Comparison of ENCODE assay signal across 9 mouse cellular contexts in genomic region chr14:62341887-62342642, GRCm38 (mm10). TPM values are rescaled to one million over a fixed set of nuclear protein-coding genes. Genes with fewer than 3 reads are reported as not detected.
DNase-seq lines count a peak whose midpoint lies in the region; ATAC-seq and TF ChIP-seq lines count a peak whose summit lies in the region.
"Had no signal": no experiment of that assay in that cellular context is flagged by ENCODE, and none has a peak within 500 bp of the region (broad histone marks: within the 10 kb centered on the region; RNA-seq: fewer than 3 reads in every experiment).

No protein-coding gene starts in this region.

- DNase-seq in heart, postnatal 36 days, result no peak
- DNase-seq in retina, postnatal 1 day, result peak; percentile 39
- DNase-seq in retina, embryonic 14.5 days (ENCODE audit: low spot score), result no peak
- DNase-seq in embryonic facial prominence, embryonic 14.5 days (ENCODE audit: low spot score), result no peak
- DNase-seq in liver, postnatal 0 days, result no peak
- DNase-seq in left cerebral cortex, adult 11 months (ENCODE audit: low spot score), result no peak
- DNase-seq in adipocyte (ENCODE audit: low spot score), result no peak
- DNase-seq: adrenal gland, postnatal 36 days had no signal

- TF ChIP-seq CTCF in liver, postnatal 0 days (IDR thresholded peaks at IDR 0.05; ENCODE audit: low read depth), result no peak

- peak overlapping the region; percentile 35 for H3K4me2 ChIP-seq in heart, embryonic 12.5 days
- no peak overlapping the region for H3K4me2 ChIP-seq in embryonic facial prominence, embryonic 14.5 days (ENCODE audit: low read depth, low read length)
- peak overlapping the region; percentile 49 for H3K4me2 ChIP-seq in liver, postnatal 0 days (ENCODE audit: low read depth, low read length)

- no peak for TF ChIP-seq EP300 in liver, postnatal 0 days (IDR thresholded peaks at IDR 0.05; ENCODE audit: low read depth)

- 48% methylated on average over 8 of the region's 8 CpGs for WGBS in heart, embryonic 12.5 days
- 54% methylated on average over 8 of the region's 8 CpGs for WGBS in embryonic facial prominence, embryonic 14.5 days
- WGBS in liver, postnatal 0 days (ENCODE audit: insufficient replicate concordance), result 62% methylated on average over 8 of the region's 8 CpGs

- H3K4me1 ChIP-seq in heart, embryonic 12.5 days (replicated peaks), result peaks cover 33% of the 10 kb centered on the region
- H3K4me1 ChIP-seq in embryonic facial prominence, embryonic 14.5 days (ENCODE audit: control insufficient read depth, insufficient read depth, low read length), result 0 out of 2 replicates have a peak, but pooled peaks cover 7% of the 10 kb centered on the region
- H3K4me1 ChIP-seq in liver, postnatal 0 days (ENCODE audit: insufficient read depth), result peaks cover 18% of the 10 kb centered on the region

- H3K4me3 ChIP-seq in heart, embryonic 12.5 days, result no peak overlapping the region
- H3K4me3 ChIP-seq in embryonic facial prominence, embryonic 14.5 days (ENCODE audit: low read depth, low read length), result no peak overlapping the region
- no peak overlapping the region for H3K4me3 ChIP-seq in liver, postnatal 0 days (ENCODE audit: low read depth, low read length)

- no peaks in the 10 kb centered on the region for H3K27me3 ChIP-seq in heart, embryonic 12.5 days (replicated peaks)
- H3K27me3 ChIP-seq in embryonic facial prominence, embryonic 14.5 days (replicated peaks; ENCODE audit: control insufficient read depth, insufficient read depth, low read length), result no peaks in the 10 kb centered on the region
- H3K27me3 ChIP-seq in liver, postnatal 0 days (ENCODE audit: insufficient read depth, low read length), result no peaks in the 10 kb centered on the region

- H3K9me3 ChIP-seq in heart, embryonic 12.5 days (replicated peaks), result no peaks in the 10 kb centered on the region
- no peaks in the 10 kb centered on the region for H3K9me3 ChIP-seq in embryonic facial prominence, embryonic 14.5 days (ENCODE audit: control insufficient read depth, low read length)
- H3K9me3 ChIP-seq in liver, postnatal 0 days (ENCODE audit: low read length), result no peaks in the 10 kb centered on the region

- intact Hi-C loops in heart, postnatal 36 days (cut with DNase I), result no loop called here

- H3K36me3 ChIP-seq in heart, embryonic 12.5 days, result peaks cover 4% of the 10 kb centered on the region
- no peaks in the 10 kb centered on the region for H3K36me3 ChIP-seq in embryonic facial prominence, embryonic 14.5 days (ENCODE audit: control insufficient read depth, insufficient read depth, low read length)
- H3K36me3 ChIP-seq in liver, postnatal 0 days (replicated peaks; ENCODE audit: insufficient read depth, low read length), result no peaks in the 10 kb centered on the region

- ATAC-seq in heart, embryonic 12.5 days (ENCODE audit: insufficient number of reproducible peaks, low FRiP score), result no peak
- ATAC-seq in embryonic facial prominence, embryonic 14.5 days (ENCODE audit: low read depth), result peak; percentile 41; the same call in 1 of the 2 replicates
- no peak for ATAC-seq in liver, postnatal 0 days

- peak overlapping the region; percentile 57 for H3K27ac ChIP-seq in heart, embryonic 12.5 days (ENCODE audit: poor library complexity, severe bottlenecking)
- peak overlapping the region; percentile 75 for H3K27ac ChIP-seq in embryonic facial prominence, embryonic 14.5 days (replicated peaks; ENCODE audit: low read depth, low read length)
- peak overlapping the region; percentile 55 for H3K27ac ChIP-seq in liver, postnatal 0 days (ENCODE audit: low read depth)

- peak overlapping the region; percentile 25; the same call in 1 of the 2 replicates for H3K9ac ChIP-seq in heart, embryonic 12.5 days
- H3K9ac ChIP-seq in embryonic facial prominence, embryonic 14.5 days (ENCODE audit: low read depth, low read length), result no peak overlapping the region
- no peak overlapping the region for H3K9ac ChIP-seq in liver, postnatal 0 days (replicated peaks)

RNA-seq across cellular contexts. Expression of gene Dleu7, which starts 49.2 kb away (rescaled TPM):
- polyA plus RNA-seq in heart, embryonic 12.5 days (2016; fragmentation: Nextera tagmentation; extraction: Ambion mirVana), result 1.4 and 1.7 TPM in 2 replicates
- not detected for total RNA-seq in heart, postnatal 36 days (2021)
- 1.8 and 2.2 TPM in 2 replicates for polyA plus RNA-seq in embryonic facial prominence, embryonic 14.5 days (2014; fragmentation: Nextera tagmentation; extraction: Ambion mirVana)
- 0.08 and 0.15 TPM in 2 replicates for polyA plus RNA-seq in liver, postnatal 0 days (2015; fragmentation: Nextera tagmentation; extraction: Ambion mirVana)
- total RNA-seq: adrenal gland, postnatal 36 days had no signal

RNA-seq across cellular contexts. Expression of gene Rnaseh2b, which starts 49.7 kb away (rescaled TPM):
- 69.1 and 76.0 TPM in 2 replicates for polyA plus RNA-seq in heart, embryonic 12.5 days (2016; fragmentation: Nextera tagmentation; extraction: Ambion mirVana)
- total RNA-seq in heart, postnatal 36 days (2021), result 10 to 100 TPM in 1 of 2 experiments, 1 to 10 TPM in 1; 9.6 to 11.1 TPM
- polyA plus RNA-seq in embryonic facial prominence, embryonic 14.5 days (2014; fragmentation: Nextera tagmentation; extraction: Ambion mirVana), result 53.8 and 62.9 TPM in 2 replicates
- 40.2 and 40.8 TPM in 2 replicates for polyA plus RNA-seq in liver, postnatal 0 days (2015; fragmentation: Nextera tagmentation; extraction: Ambion mirVana)
